Mouse (Mus musculus) forebrain, embryonic 16.5 days (tissue): Measurements from ENCODE around the gene Prr5. TPM values are rescaled to one million over a fixed set of nuclear protein-coding genes. Genes with fewer than 3 reads are reported as not detected.

Source experiments
- ATAC-seq: fragments of 200-750 bp; cut with Nextera tagmentation; 2 replicates; pipeline ENCODE4 v1.8.0; 2017; ENCODE audit warnings: mild to moderate bottlenecking, moderate library complexity
- H3K27ac ChIP-seq: fragments of 300-500 bp; sonication (generic); 2 replicates; pipeline ENCODE4 v1.5.1; 2014; ENCODE audit warnings: low read length, control low read depth
- H3K27me3 ChIP-seq: fragments of 300-500 bp; sonication (generic); replicated peaks from 2 replicates; pipeline ENCODE4 v1.6.1; 2014; ENCODE audit warnings: low read length; ENCODE audit not compliant: control insufficient read depth, insufficient read depth
- H3K36me3 ChIP-seq: fragments of 300-500 bp; sonication (generic); 2 replicates; pipeline ENCODE4 v1.6.1; 2014; ENCODE audit not compliant: control insufficient read depth, insufficient read depth
- H3K4me1 ChIP-seq: fragments of 300-500 bp; sonication (generic); replicated peaks from 2 replicates; pipeline ENCODE4 v1.6.1; 2014; ENCODE audit warnings: low read length; ENCODE audit not compliant: control insufficient read depth, insufficient read depth
- H3K4me2 ChIP-seq: fragments of 300-500 bp; sonication (generic); 2 replicates; pipeline ENCODE4 v1.6.1; 2014; ENCODE audit warnings: mild to moderate bottlenecking, low read length, control low read depth
- H3K4me3 ChIP-seq: fragments of 300-500 bp; sonication (generic); replicated peaks from 2 replicates; pipeline ENCODE4 v1.5.1; 2014; ENCODE audit warnings: mild to moderate bottlenecking, low read length, control low read depth
- H3K9ac ChIP-seq: fragments of 300-500 bp; sonication (generic); replicated peaks from 2 replicates; pipeline ENCODE4 v1.6.1; 2014; ENCODE audit warnings: low read depth, low read length, control low read depth
- H3K9me3 ChIP-seq: fragments of 300-500 bp; sonication (generic); 2 replicates; pipeline ENCODE4 v1.6.1; 2016; ENCODE audit warnings: low read length; ENCODE audit not compliant: control insufficient read depth
- WGBS: fragments of 180-500 bp; shearing (Covaris S2); extraction: QIAGEN DNeasy Blood & Tissue Kit; methylation state at CpG from one replicate; pipeline ENCODE4 v1.1.7; 2014; 5-methylcytosine and 5-hydroxymethylcytosine counted together
- polyA plus RNA-seq: library from polyadenylated mRNA; unstranded; fragments of >200 nt; fragmentation: Nextera tagmentation; extraction: Ambion mirVana; gene quantifications from 2 replicates; pipeline ENCODE4 v1.2.1, GENCODE M21; 2015

Gene Prr5
- polyA plus RNA-seq, 1 experiment from 2014 or later, result 16.4 TPM

DNA sequence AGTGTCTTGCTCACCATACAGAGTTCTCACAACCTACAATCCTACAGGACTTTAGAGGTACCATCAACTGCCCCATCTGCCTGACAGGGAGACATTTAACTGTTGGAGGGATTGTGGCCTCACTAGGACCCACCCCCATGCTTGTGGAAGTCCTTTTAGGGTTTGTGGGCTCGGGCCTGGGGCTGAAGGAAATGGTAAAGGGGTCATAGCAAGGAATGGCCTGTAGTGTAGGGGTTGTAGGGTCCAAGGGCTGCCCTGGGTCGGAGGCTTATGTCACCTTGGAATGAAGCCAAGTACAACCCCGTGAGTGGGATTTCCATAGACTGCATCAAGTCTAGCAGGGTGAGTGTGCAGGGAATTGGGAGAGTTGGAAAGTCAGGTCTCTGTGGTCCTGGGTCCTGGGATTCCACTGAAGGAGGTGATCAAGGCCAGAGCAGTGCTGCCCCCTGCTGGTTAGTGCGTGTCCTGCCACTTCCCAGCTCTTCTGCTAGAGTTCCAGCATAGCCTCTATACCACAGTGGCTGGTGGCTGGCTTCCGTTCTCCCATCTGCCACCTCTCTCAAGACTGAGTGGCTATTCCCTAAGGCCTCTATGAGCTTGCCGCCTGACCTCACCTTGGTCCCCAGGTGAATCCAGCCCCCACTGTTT lies 30.9 kb downstream of the Prr5 start:
- no peaks in the 10 kb centered on the region for H3K9me3 ChIP-seq
- no peak overlapping the region for H3K9ac ChIP-seq
- no peak overlapping the region for H3K4me2 ChIP-seq
- H3K27me3 ChIP-seq, result no peaks in the 10 kb centered on the region
- 47% methylated on average over 6 of the region's 6 CpGs for WGBS
- H3K36me3 ChIP-seq, result no peaks in the 10 kb centered on the region
- no peak overlapping the region for H3K27ac ChIP-seq
- no peaks in the 10 kb centered on the region for H3K4me1 ChIP-seq
- ATAC-seq, result no peak
- no peak overlapping the region for H3K4me3 ChIP-seq

DNA sequence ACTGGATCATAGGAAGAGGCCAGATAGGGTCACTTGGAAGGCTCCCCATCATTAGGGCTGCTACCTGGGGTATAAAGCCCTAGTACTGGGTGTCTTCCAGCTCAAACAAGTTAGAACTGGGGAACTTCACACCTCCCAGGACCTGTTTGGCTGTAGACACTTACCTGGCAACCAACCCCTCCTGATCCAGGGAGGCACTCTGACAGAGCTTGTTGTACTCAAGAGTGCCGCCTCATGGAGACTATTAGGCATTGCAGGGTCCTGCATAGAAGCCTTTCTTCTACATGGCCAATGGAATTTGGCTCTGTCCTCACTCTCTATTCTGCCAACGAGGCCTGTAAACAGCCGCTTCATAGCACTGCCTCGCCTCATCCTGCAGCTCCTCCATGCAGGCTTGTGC lies 32.5 kb downstream of the Prr5 start:
- H3K4me1 ChIP-seq, result no peaks in the 10 kb centered on the region
- H3K9ac ChIP-seq, result no peak overlapping the region
- no peaks in the 10 kb centered on the region for H3K36me3 ChIP-seq
- ATAC-seq, result no peak
- no peaks in the 10 kb centered on the region for H3K9me3 ChIP-seq
- H3K4me2 ChIP-seq, result no peak overlapping the region
- 16% methylated on average over 4 of the region's 4 CpGs for WGBS
- no peak overlapping the region for H3K27ac ChIP-seq
- H3K27me3 ChIP-seq, result no peaks in the 10 kb centered on the region
- no peak overlapping the region for H3K4me3 ChIP-seq

DNA sequence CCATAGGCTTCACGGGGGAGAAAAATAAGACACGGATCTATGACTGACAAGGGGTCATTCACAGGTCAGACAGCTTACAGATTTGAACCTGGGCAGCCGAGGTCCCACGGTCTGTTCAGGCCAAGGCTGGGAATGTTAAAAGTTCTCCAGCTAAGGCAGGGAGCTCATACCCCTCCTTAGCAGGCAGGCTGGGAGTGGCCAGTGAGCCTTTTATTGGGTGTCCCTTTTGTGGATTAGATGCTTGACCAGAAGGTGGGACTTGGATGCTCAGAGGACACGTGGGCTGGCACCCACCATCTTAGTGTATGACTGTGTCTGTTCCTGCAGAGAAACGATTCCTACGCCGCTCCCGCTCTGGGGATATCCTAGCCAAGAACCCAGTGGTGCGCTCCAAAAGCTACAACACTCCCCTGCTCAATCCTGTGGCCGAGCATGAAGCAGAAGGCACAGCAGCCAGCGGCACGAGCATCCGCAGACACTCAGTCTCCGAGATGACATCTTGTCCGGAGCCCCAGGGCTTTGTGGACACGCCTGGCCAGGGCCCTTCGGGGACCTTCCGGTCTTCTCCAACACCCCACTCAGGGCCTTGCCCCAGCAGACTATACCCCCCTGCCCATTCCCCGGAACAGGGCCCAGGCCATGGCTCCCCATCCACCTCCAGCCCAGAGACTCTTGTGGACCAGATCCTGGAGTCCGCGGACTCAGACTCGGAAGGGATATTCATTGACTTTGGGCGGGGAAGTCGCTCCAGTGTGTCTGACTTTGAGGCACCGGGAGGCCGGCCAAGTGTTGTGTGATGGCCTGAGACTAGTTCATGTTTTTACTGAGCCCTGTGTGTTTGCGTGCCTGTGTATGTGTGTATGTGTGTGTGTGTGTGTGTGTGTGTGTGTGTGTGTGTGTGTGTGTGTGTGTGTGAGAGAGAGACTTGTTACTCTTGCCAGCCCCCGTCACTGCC lies 33.2 kb downstream of the Prr5 start:
- Histone ChIP-seq H3K4me1 (no peaks in the 10 kb centered on the region), H3K4me2 (no peak overlapping the region), H3K4me3 (no peak overlapping the region), H3K27me3 (no peaks in the 10 kb centered on the region), H3K9ac (no peak overlapping the region), H3K36me3 (no peaks in the 10 kb centered on the region), H3K27ac (no peak overlapping the region), H3K9me3 (no peaks in the 10 kb centered on the region)
- ATAC-seq, result no peak
- WGBS, result 88% methylated on average over 29 of the region's 29 CpGs

DNA sequence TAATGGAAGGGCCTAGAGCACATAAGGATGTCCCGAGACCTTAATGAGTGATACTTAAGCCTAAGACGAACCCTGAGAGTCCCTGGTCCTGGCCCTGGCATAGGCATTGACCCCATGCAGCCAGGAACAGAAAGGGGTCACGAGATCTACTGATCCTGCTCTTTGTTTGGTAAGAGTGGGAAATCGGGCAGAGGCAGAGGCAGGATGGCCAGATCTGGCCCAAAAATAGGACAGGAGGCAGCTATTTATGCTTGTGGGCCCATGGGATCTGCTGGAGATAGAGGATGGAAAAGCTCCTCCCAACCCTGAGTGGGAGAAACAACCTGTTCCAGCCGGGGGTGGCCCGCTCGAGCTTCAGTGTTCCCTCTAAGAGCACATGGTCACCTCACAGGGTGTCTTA lies 34.6 kb downstream of the Prr5 start:
- Histone ChIP-seq H3K9ac (no peak overlapping the region), H3K9me3 (no peaks in the 10 kb centered on the region), H3K4me2 (no peak overlapping the region), H3K27me3 (no peaks in the 10 kb centered on the region), H3K4me1 (no peaks in the 10 kb centered on the region), H3K27ac (no peak overlapping the region), H3K36me3 (no peaks in the 10 kb centered on the region), H3K4me3 (no peak overlapping the region)
- no peak for ATAC-seq
- 84% methylated on average over 7 of the region's 7 CpGs for WGBS

DNA sequence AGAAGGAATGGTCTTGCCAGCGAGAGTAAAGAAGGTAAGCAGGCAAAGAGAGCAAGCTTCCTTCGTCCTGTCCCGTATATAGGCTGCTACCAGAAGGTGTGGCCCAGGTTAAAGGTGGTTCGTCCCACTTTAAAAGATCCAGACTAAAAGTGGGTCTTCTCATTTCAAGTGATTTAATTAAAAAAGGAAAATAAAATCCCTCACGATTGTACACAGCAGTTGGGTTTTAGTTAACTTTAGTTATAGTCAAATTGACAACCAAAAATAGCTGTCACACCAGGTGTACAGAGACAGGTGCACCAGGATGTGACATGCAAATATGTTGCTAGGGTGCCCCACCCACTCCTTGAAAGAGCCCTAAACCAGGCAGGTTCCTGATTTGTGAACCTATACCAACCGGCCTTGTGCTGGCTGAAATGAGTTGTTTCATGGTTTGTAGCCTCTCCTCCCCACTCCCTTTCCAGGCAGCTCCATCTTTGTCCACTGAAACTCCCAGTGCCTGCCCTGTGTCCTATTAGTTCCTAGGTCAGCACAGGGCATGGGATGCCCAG lies 36.0 kb downstream of the Prr5 start:
- no peaks in the 10 kb centered on the region for H3K36me3 ChIP-seq
- no peak overlapping the region for H3K4me2 ChIP-seq
- H3K4me1 ChIP-seq, result no peaks in the 10 kb centered on the region
- H3K27me3 ChIP-seq, result no peaks in the 10 kb centered on the region
- H3K27ac ChIP-seq, result no peak overlapping the region
- ATAC-seq, result no peak
- 91% methylated on average over 6 of the region's 6 CpGs for WGBS
- no peaks in the 10 kb centered on the region for H3K9me3 ChIP-seq
- no peak overlapping the region for H3K4me3 ChIP-seq
- H3K9ac ChIP-seq, result no peak overlapping the region

DNA sequence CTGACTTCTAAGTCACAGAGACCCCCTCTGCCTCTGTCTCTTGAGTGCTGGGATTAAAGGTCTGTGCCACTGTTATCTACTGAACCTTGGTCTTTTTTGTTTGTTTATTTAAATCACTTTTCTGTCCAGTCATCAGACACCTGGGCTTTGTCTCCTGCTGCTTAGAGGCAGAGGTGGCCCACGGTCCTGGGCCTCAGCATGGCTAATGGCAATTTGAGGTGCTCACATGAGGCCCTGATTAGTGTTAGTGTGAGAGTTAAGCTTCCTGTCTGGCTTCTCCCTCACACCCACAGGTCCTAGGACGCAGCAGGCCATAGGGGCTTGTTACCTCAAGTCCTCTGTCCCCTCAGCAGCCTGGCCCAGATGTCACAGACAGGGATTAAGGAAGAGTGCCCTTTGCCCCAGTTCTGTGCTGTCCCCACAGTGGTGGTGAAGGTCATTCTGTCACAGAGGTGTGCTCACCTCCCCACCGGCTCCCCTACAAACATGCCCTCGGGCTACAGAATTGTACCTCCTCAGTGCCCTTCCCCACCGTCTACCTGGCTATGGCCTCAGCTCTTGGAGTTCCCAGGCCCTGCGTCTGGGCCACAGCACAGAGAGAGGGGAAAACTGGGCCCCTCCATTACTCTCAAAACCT lies 37.7 kb downstream of the Prr5 start:
- no peak for ATAC-seq
- H3K9ac ChIP-seq, result no peak overlapping the region
- 82% methylated on average over 6 of the region's 6 CpGs for WGBS

DNA sequence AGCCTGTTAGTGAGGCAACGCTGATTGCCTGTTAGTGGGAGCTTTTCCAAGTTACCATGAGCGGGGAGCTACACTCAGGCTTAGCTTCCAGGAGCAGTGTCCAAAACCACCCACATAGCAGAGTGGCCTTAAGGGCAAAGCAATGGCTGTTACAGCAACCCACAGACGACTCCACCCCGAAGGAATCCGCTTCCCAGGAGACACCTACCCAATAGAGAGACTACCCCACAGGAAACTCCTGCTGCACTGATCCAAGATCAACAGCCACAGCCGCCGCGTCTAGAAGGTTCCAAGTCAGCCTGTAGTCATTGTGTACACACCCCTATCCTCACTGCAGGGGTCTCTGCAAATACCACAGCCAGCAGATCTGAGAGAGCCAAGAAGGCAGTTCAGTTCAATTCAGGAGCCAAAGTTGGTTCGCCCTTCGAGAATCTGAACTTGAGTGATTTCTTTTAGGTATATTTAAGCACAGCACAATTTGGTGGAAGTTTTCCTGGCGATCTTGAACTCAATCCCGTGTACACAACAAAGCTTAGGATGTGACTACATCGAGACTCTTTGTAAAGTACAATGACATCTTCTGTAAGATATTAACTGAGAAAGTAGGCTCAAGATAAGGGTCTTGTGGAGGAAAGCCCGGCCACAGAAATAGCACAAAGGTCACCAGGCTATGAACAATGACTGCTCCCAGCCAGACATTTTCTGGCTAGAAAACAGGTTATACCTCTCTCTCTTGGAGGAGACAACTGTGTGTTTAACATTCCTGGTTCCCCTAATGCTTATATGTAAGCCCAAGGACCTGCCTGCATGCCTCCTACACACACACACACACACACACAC lies 43.4 kb downstream of the Prr5 start:
- H3K36me3 ChIP-seq, result no peaks in the 10 kb centered on the region
- no peak overlapping the region for H3K4me3 ChIP-seq
- peaks cover 8% of the 10 kb centered on the region for H3K4me1 ChIP-seq
- 69% methylated on average over 14 of the region's 14 CpGs for WGBS
- H3K4me2 ChIP-seq, result no peak overlapping the region
- H3K27me3 ChIP-seq, result no peaks in the 10 kb centered on the region
- no peak overlapping the region for H3K9ac ChIP-seq
- no peaks in the 10 kb centered on the region for H3K9me3 ChIP-seq
- no peak for ATAC-seq
- H3K27ac ChIP-seq, result no peak overlapping the region

More for the DNA sequence above, 37.7 kb downstream of the Prr5 start:
- H3K4me1 ChIP-seq, result no peaks in the 10 kb centered on the region
- H3K9me3 ChIP-seq, result no peaks in the 10 kb centered on the region
- H3K27ac ChIP-seq, result no peak overlapping the region
- no peak overlapping the region for H3K4me3 ChIP-seq
- H3K36me3 ChIP-seq, result no peaks in the 10 kb centered on the region
- no peaks in the 10 kb centered on the region for H3K27me3 ChIP-seq
- no peak overlapping the region for H3K4me2 ChIP-seq

DNA sequence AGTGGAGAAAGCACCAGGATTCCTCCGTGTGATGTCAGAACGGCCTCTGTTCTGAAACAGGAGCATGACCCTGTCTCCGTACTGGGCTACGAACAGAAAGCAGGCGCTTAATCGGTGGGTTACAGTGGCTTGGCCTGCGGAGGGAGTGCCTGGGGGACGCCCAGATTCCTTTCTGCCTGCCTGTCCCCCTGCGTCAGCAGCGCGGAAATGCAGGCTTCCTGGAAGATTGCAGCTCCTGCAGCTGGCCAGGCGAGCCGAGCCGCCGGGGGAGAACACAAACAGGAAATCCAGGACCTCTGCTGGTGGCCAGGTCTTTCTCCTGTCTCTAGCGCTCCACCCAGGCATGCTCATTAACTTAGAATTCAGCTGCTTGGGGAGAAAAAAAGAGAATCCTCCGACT lies 45.3 kb downstream of the Prr5 start:
- ATAC-seq, result peak; percentile 69

More for the DNA sequence above, 45.3 kb downstream of the Prr5 start:
- H3K4me2 ChIP-seq, result peak overlapping the region; percentile 45
- H3K9me3 ChIP-seq, result no peaks in the 10 kb centered on the region
- 1% methylated on average over 17 of the region's 17 CpGs for WGBS
- H3K27me3 ChIP-seq, result peaks cover 7% of the 10 kb centered on the region
- peak overlapping the region; percentile 14 for H3K9ac ChIP-seq
- peak overlapping the region; percentile 1 for H3K27ac ChIP-seq
- H3K4me1 ChIP-seq, result peaks cover 9% of the 10 kb centered on the region
- H3K36me3 ChIP-seq, result no peaks in the 10 kb centered on the region
- peak overlapping the region; percentile 21 for H3K4me3 ChIP-seq
